Mouse (Mus musculus): ENCODE results near the gene Glrp1. TPM values are rescaled to one million over a fixed set of nuclear protein-coding genes. Genes with fewer than 3 reads are reported as not detected.

The Glrp1 gene
- polyA plus RNA-seq, 1 experiment from 2014 or later, result 0.23 TPM

DNA sequence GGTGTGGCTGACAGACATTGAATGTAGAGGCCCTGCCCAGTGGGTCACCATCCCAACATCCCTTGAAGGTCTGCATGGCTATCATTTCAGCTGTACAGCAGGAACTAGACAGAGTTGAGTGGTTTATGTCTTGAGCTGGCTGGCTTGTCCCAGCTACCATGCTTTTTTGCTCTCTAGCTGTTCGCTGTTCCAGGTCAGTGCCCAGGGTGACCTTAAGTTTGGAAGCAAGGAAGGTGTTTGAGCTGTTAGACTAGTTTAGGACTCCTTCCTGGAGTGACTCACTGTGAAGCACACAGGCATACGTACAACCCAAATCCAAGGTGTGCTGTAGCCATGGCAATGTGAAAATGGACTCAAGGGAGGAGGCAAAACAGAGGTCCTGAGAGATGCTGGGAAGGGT lies 41.5 kb downstream of the Glrp1 start:
- no peak for ATAC-seq (ENCODE audit: insufficient number of reproducible peaks, insufficient read depth, low FRiP score, low read depth)
- Histone ChIP-seq H3K27me3 (ENCODE audit: control insufficient read depth, insufficient read depth, low read length) (no peaks in the 10 kb centered on the region), H3K4me1 (ENCODE audit: control insufficient read depth in 2 of 2, insufficient read depth in 2 of 2, low read length in 2 of 2) (peaks cover 3 to 10% of the 10 kb centered on the region in 2 experiments; a peak in 3 of 4 replicates), H3K4me3 (ENCODE audit: control insufficient read depth in 1 of 2, insufficient read depth in 1 of 2, low read depth in 1 of 2, low read length in 2 of 2) (no peak overlapping the region), H3K36me3 (ENCODE audit: control insufficient read depth, insufficient read depth, low read length) (no peaks in the 10 kb centered on the region), H3K27ac (replicated peaks in 1 of 2; ENCODE audit: control insufficient read depth in 1 of 2, insufficient read depth in 1 of 2, low read depth in 2 of 2, low read length in 2 of 2) (no peak overlapping the region), H3K9me3 (ENCODE audit: control insufficient read depth, low read length) (no peaks in the 10 kb centered on the region), H3K4me2 (ENCODE audit: low read length) (no peak overlapping the region), H3K9ac (ENCODE audit: low read length) (no peak overlapping the region)
- WGBS, result 88% methylated on average over 2 of the region's 2 CpGs

GRCm38 (mm10) chr1:88467866-88468265 lies 42.0 kb downstream of the Glrp1 start:
- H3K27me3 ChIP-seq (ENCODE audit: control insufficient read depth, insufficient read depth, low read length), result no peaks in the 10 kb centered on the region
- WGBS, result 82% methylated on average over 5 of the region's 5 CpGs
- no peak overlapping the region for H3K4me3 ChIP-seq (ENCODE audit: control insufficient read depth in 1 of 2, insufficient read depth in 1 of 2, low read depth in 1 of 2, low read length in 2 of 2)
- no peak overlapping the region for H3K9ac ChIP-seq (ENCODE audit: low read length)
- H3K27ac ChIP-seq (replicated peaks in 1 of 2; ENCODE audit: control insufficient read depth in 1 of 2, insufficient read depth in 1 of 2, low read depth in 2 of 2, low read length in 2 of 2), result no peak overlapping the region
- no peak for ATAC-seq (ENCODE audit: insufficient number of reproducible peaks, insufficient read depth, low FRiP score, low read depth)
- H3K9me3 ChIP-seq (ENCODE audit: control insufficient read depth, low read length), result no peaks in the 10 kb centered on the region
- no peaks in the 10 kb centered on the region for H3K36me3 ChIP-seq (ENCODE audit: control insufficient read depth, insufficient read depth, low read length)
- no peak overlapping the region for H3K4me2 ChIP-seq (ENCODE audit: low read length)
- H3K4me1 ChIP-seq (ENCODE audit: control insufficient read depth in 2 of 2, insufficient read depth in 2 of 2, low read length in 2 of 2), result peaks cover 3 to 11% of the 10 kb centered on the region in 2 experiments; a peak in 3 of 4 replicates

DNA sequence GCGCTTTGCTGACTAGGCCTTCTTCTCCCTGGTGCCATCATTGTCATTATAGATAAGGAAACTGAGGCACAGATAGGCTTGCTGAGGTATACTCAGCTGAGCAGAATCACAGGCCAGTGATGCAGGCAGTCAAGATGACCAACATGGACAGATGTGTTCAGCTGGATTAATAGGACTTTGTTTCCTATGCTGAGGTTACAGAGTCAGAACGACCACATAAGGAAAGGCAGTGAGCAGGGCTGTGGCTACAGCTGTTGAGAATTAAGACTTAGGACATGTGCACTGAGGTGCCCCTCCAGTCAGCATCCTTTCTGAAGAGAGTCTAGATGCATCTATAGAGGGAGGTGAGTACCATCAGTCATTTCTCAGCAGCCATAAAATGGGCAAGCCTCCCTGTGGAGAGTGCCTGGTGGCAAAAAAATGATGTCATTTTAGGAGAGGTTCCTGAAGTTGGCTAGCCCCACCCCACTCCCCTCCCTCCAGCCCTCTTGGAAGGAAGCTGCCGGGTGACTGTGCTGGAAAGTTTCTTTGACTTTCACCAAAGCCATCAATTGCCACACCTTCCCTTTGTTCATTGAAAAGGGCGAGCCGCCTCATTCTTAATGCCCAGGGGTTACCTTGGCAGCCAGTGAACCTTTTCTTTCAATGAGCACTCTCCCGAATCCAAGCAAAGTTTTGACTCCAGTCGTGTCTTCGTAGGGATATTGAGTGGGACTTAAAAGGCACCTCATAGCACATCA lies 43.4 kb downstream of the Glrp1 start:
- H3K36me3 ChIP-seq (ENCODE audit: control insufficient read depth, insufficient read depth, low read length), result no peaks in the 10 kb centered on the region
- no peak overlapping the region for H3K4me2 ChIP-seq (ENCODE audit: low read length)
- H3K4me3 ChIP-seq (ENCODE audit: control insufficient read depth in 1 of 2, insufficient read depth in 1 of 2, low read depth in 1 of 2, low read length in 2 of 2), result no peak overlapping the region
- H3K27ac ChIP-seq (replicated peaks in 1 of 2; ENCODE audit: control insufficient read depth in 1 of 2, insufficient read depth in 1 of 2, low read depth in 2 of 2, low read length in 2 of 2), result no peak overlapping the region
- WGBS, result 83% methylated on average over 8 of the region's 8 CpGs
- no peak overlapping the region for H3K9ac ChIP-seq (ENCODE audit: low read length)
- H3K9me3 ChIP-seq (ENCODE audit: control insufficient read depth, low read length), result no peaks in the 10 kb centered on the region
- H3K4me1 ChIP-seq (ENCODE audit: control insufficient read depth in 2 of 2, insufficient read depth in 2 of 2, low read length in 2 of 2), result peaks cover 3 to 11% of the 10 kb centered on the region in 2 experiments; a peak in 3 of 4 replicates
- no peak for ATAC-seq (ENCODE audit: insufficient number of reproducible peaks, insufficient read depth, low FRiP score, low read depth)
- H3K27me3 ChIP-seq (ENCODE audit: control insufficient read depth, insufficient read depth, low read length), result no peaks in the 10 kb centered on the region

DNA sequence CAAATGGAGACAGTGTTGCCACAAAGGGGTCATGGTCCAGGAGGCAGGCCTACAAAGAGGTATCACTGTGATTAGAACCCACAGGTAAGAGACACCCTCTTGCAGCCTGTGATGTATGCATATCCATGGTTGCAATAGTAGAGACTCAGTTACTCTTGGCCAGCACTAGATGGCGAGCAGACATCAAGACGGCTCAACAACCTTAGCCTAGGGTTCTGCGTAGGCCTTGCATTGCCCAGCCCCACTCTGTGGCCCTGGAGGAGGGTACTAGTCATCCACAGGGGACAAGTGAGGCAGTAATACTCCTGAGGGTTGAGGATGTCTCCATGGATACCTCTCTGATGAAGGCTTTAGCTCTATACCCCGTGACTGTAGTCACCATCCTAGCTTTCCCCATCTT lies 44.1 kb downstream of the Glrp1 start:
- no peak overlapping the region for H3K9ac ChIP-seq (ENCODE audit: low read length)
- 60% methylated on average over 4 of the region's 4 CpGs for WGBS
- ATAC-seq (ENCODE audit: insufficient number of reproducible peaks, insufficient read depth, low FRiP score, low read depth), result no peak

GRCm38 (mm10) chr1:88464109-88464905 lies 45.6 kb downstream of the Glrp1 start:
- H3K4me1 ChIP-seq (ENCODE audit: control insufficient read depth in 2 of 2, insufficient read depth in 2 of 2, low read length in 2 of 2), result peaks cover 3 to 11% of the 10 kb centered on the region in 2 experiments
- 62% methylated on average over 6 of the region's 6 CpGs for WGBS
- ATAC-seq (ENCODE audit: insufficient number of reproducible peaks, insufficient read depth, low FRiP score, low read depth), result no peak

More for the DNA sequence above, 44.1 kb downstream of the Glrp1 start:
- no peaks in the 10 kb centered on the region for H3K27me3 ChIP-seq (ENCODE audit: control insufficient read depth, insufficient read depth, low read length)
- H3K36me3 ChIP-seq (ENCODE audit: control insufficient read depth, insufficient read depth, low read length), result no peaks in the 10 kb centered on the region
- H3K27ac ChIP-seq (replicated peaks in 1 of 2; ENCODE audit: control insufficient read depth in 1 of 2, insufficient read depth in 1 of 2, low read depth in 2 of 2, low read length in 2 of 2), result no peak overlapping the region
- H3K4me1 ChIP-seq (ENCODE audit: control insufficient read depth in 2 of 2, insufficient read depth in 2 of 2, low read length in 2 of 2), result peaks cover 3 to 11% of the 10 kb centered on the region in 2 experiments
- no peak overlapping the region for H3K4me2 ChIP-seq (ENCODE audit: low read length)
- no peaks in the 10 kb centered on the region for H3K9me3 ChIP-seq (ENCODE audit: control insufficient read depth, low read length)
- no peak overlapping the region for H3K4me3 ChIP-seq (ENCODE audit: control insufficient read depth in 1 of 2, insufficient read depth in 1 of 2, low read depth in 1 of 2, low read length in 2 of 2)

GRCm38 (mm10) chr1:88463241-88463640 lies 46.6 kb downstream of the Glrp1 start:
- Histone ChIP-seq H3K36me3 (ENCODE audit: control insufficient read depth, insufficient read depth, low read length) (no peaks in the 10 kb centered on the region), H3K9ac (ENCODE audit: low read length) (no peak overlapping the region), H3K27ac (replicated peaks in 1 of 2; ENCODE audit: control insufficient read depth in 1 of 2, insufficient read depth in 1 of 2, low read depth in 2 of 2, low read length in 2 of 2) (no peak overlapping the region; a peak in 1 of 4 replicates), H3K4me3 (ENCODE audit: control insufficient read depth in 1 of 2, insufficient read depth in 1 of 2, low read depth in 1 of 2, low read length in 2 of 2) (no peak overlapping the region), H3K4me1 (ENCODE audit: control insufficient read depth in 2 of 2, insufficient read depth in 2 of 2, low read length in 2 of 2) (peaks cover 3 to 11% of the 10 kb centered on the region in 2 experiments), H3K4me2 (ENCODE audit: low read length) (no peak overlapping the region), H3K27me3 (ENCODE audit: control insufficient read depth, insufficient read depth, low read length) (no peaks in the 10 kb centered on the region), H3K9me3 (ENCODE audit: control insufficient read depth, low read length) (no peaks in the 10 kb centered on the region)
- ATAC-seq (ENCODE audit: insufficient number of reproducible peaks, insufficient read depth, low FRiP score, low read depth), result no peak
- 90% methylated on average over 3 of the region's 3 CpGs for WGBS

More at GRCm38 (mm10) chr1:88464109-88464905, 45.6 kb downstream of the Glrp1 start:
- no peaks in the 10 kb centered on the region for H3K36me3 ChIP-seq (ENCODE audit: control insufficient read depth, insufficient read depth, low read length)
- H3K27ac ChIP-seq (replicated peaks in 1 of 2; ENCODE audit: control insufficient read depth in 1 of 2, insufficient read depth in 1 of 2, low read depth in 2 of 2, low read length in 2 of 2), result no peak overlapping the region
- no peaks in the 10 kb centered on the region for H3K9me3 ChIP-seq (ENCODE audit: control insufficient read depth, low read length)
- no peak overlapping the region for H3K4me2 ChIP-seq (ENCODE audit: low read length)
- no peak overlapping the region for H3K9ac ChIP-seq (ENCODE audit: low read length)
- no peaks in the 10 kb centered on the region for H3K27me3 ChIP-seq (ENCODE audit: control insufficient read depth, insufficient read depth, low read length)
- H3K4me3 ChIP-seq (ENCODE audit: control insufficient read depth in 1 of 2, insufficient read depth in 1 of 2, low read depth in 1 of 2, low read length in 2 of 2), result no peak overlapping the region

- no peak for ATAC-seq (ENCODE audit: insufficient number of reproducible peaks, insufficient read depth, low FRiP score, low read depth)
- Histone ChIP-seq H3K4me1 (ENCODE audit: control insufficient read depth in 2 of 2, insufficient read depth in 2 of 2, low read length in 2 of 2) (peaks cover 3 to 11% of the 10 kb centered on the region in 2 experiments), H3K9me3 (ENCODE audit: control insufficient read depth, low read length) (no peaks in the 10 kb centered on the region), H3K27me3 (ENCODE audit: control insufficient read depth, insufficient read depth, low read length) (no peaks in the 10 kb centered on the region), H3K4me3 (ENCODE audit: control insufficient read depth in 1 of 2, insufficient read depth in 1 of 2, low read depth in 1 of 2, low read length in 2 of 2) (no peak overlapping the region), H3K9ac (ENCODE audit: low read length) (no peak overlapping the region), H3K27ac (replicated peaks in 1 of 2; ENCODE audit: control insufficient read depth in 1 of 2, insufficient read depth in 1 of 2, low read depth in 2 of 2, low read length in 2 of 2) (no peak overlapping the region), H3K36me3 (ENCODE audit: control insufficient read depth, insufficient read depth, low read length) (no peaks in the 10 kb centered on the region), H3K4me2 (ENCODE audit: low read length) (no peak overlapping the region)
- 63% methylated on average over 6 of the region's 6 CpGs for WGBS
Measured at GRCm38 (mm10) chr1:88462484-88462883, 47.4 kb downstream of the Glrp1 start.
